9 mouse cellular contexts compared by ENCODE assay signal in genomic region chr10:97345347-97345746, GRCm38 (mm10).
DNase-seq lines count a peak whose midpoint lies in the region; ATAC-seq and TF ChIP-seq lines count a peak whose summit lies in the region.
"Had no signal": no experiment of that assay in that cellular context is flagged by ENCODE, and none has a peak within 500 bp of the region (broad histone marks: within the 10 kb centered on the region; RNA-seq: fewer than 3 reads in every experiment).

No protein-coding gene starts in this region.

- WGBS in forebrain, postnatal 0 days: 27% methylated on average over 6 of the region's 6 CpGs
- 25% methylated on average over 6 of the region's 6 CpGs for WGBS in hindbrain, embryonic 14.5 days

- peak; percentile 17 for DNase-seq in MEL-GATA-1-ER (ENCODE audit: extremely low read depth, low read depth)
- DNase-seq in cerebellum, adult 11 months: peak; percentile 68
- DNase-seq in forebrain, postnatal 0 days: peak; percentile 80
- peak; percentile 85 for DNase-seq in hindbrain, embryonic 14.5 days (ENCODE audit: low spot score)
- peak; percentile 54 to 74 for DNase-seq in layer of hippocampus, postnatal 14 days (ENCODE audit: low spot score in 2 of 2)
- peak; percentile 76 to 82 for DNase-seq in right cerebral cortex, postnatal 10 days (ENCODE audit: low spot score in 2 of 2)
- DNase-seq in urinary bladder, postnatal 25 days (ENCODE audit: low spot score): peak; percentile 77

- no peak overlapping the region for H3K4me3 ChIP-seq in forebrain, postnatal 0 days (ENCODE audit: low read depth, low read length)
- H3K4me3 ChIP-seq in hindbrain, embryonic 14.5 days (replicated peaks; ENCODE audit: low read length): no peak overlapping the region
- H3K4me3 ChIP-seq: limb, embryonic 12.5 days had no signal

- H3K9ac ChIP-seq in forebrain, postnatal 0 days: no peak overlapping the region
- no peak overlapping the region for H3K9ac ChIP-seq in hindbrain, embryonic 14.5 days
- H3K9ac ChIP-seq: limb, embryonic 12.5 days had no signal

- no peaks in the 10 kb centered on the region for H3K36me3 ChIP-seq in forebrain, postnatal 0 days (ENCODE audit: insufficient read depth)
- no peaks in the 10 kb centered on the region for H3K36me3 ChIP-seq in hindbrain, embryonic 14.5 days (replicated peaks; ENCODE audit: control insufficient read depth, insufficient read depth)
- H3K36me3 ChIP-seq: limb, embryonic 12.5 days had no signal

- H3K4me1 ChIP-seq in forebrain, postnatal 0 days (ENCODE audit: insufficient read depth): no peaks in the 10 kb centered on the region
- no peaks in the 10 kb centered on the region for H3K4me1 ChIP-seq in hindbrain, embryonic 14.5 days (replicated peaks; ENCODE audit: control insufficient read depth, insufficient read depth, low read length)
- H3K4me1 ChIP-seq: limb, embryonic 12.5 days had no signal

- H3K27me3 ChIP-seq in forebrain, postnatal 0 days (ENCODE audit: insufficient read depth, low read length): no peaks in the 10 kb centered on the region
- H3K27me3 ChIP-seq in hindbrain, embryonic 14.5 days (ENCODE audit: control insufficient read depth, insufficient read depth, low read length): no peaks in the 10 kb centered on the region
- H3K27me3 ChIP-seq: limb, embryonic 12.5 days had no signal

- 0 out of 2 replicates have a peak, but pooled peaks cover 7% of the 10 kb centered on the region for H3K9me3 ChIP-seq in forebrain, postnatal 0 days (ENCODE audit: low read length)
- no peaks in the 10 kb centered on the region for H3K9me3 ChIP-seq in hindbrain, embryonic 14.5 days (ENCODE audit: control insufficient read depth, low read length)
- H3K9me3 ChIP-seq: limb, embryonic 12.5 days had no signal

- peak; percentile 93 for TF ChIP-seq CTCF in forebrain, postnatal 0 days (IDR thresholded peaks at IDR 0.05; ENCODE audit: low read depth)

- no peak overlapping the region for H3K4me2 ChIP-seq in forebrain, postnatal 0 days (ENCODE audit: low read depth)
- no peak overlapping the region for H3K4me2 ChIP-seq in hindbrain, embryonic 14.5 days (replicated peaks)
- H3K4me2 ChIP-seq: limb, embryonic 12.5 days had no signal

- peak; percentile 42; the same call in 1 of the 2 replicates for ATAC-seq in forebrain, postnatal 0 days
- peak; percentile 70; the same call in 1 of the 2 replicates for ATAC-seq in hindbrain, embryonic 14.5 days (ENCODE audit: low FRiP score)
- peak; percentile 100 for ATAC-seq in megakaryocyte progenitor cell, adult 5-6 weeks (replicated peaks; ENCODE audit: poor library complexity)

- H3K27ac ChIP-seq in forebrain, postnatal 0 days (ENCODE audit: low read depth, low read length): no peak overlapping the region
- no peak overlapping the region for H3K27ac ChIP-seq in hindbrain, embryonic 14.5 days
- H3K27ac ChIP-seq: limb, embryonic 12.5 days had no signal

Comparison
In these comparisons a context has a peak if more than half of its experiments do, and no peak if none do; other contexts are left out.
1. DNase-seq: peak in every context shown above with its lines; median percentile 85 in hindbrain, embryonic 14.5 days; 80 in forebrain, postnatal 0 days; 79 in right cerebral cortex, postnatal 10 days; 77 in urinary bladder, postnatal 25 days; 68 in cerebellum, adult 11 months; 64 in layer of hippocampus, postnatal 14 days; 17 in MEL-GATA-1-ER.
2. ATAC-seq: peak in every context shown above with its lines; median percentile 100 in megakaryocyte progenitor cell, adult 5-6 weeks; 70 in hindbrain, embryonic 14.5 days; 42 in forebrain, postnatal 0 days.